Mouse (Mus musculus): Measurements from ENCODE around the gene Bpifb2. TPM values are rescaled to one million over a fixed set of nuclear protein-coding genes. Genes with fewer than 3 reads are reported as not detected.
"Not testable (repeated sequence)": the region's sequence is repeated elsewhere in the genome, so short reads cannot be mapped to it uniquely, and the experiment has no call there.

Bpifb2 gene
- not detected in 2 replicates for polyA plus RNA-seq (2011; ENCODE audit: insufficient read depth, insufficient read length, low replicate concordance, missing spikeins)

DNA sequence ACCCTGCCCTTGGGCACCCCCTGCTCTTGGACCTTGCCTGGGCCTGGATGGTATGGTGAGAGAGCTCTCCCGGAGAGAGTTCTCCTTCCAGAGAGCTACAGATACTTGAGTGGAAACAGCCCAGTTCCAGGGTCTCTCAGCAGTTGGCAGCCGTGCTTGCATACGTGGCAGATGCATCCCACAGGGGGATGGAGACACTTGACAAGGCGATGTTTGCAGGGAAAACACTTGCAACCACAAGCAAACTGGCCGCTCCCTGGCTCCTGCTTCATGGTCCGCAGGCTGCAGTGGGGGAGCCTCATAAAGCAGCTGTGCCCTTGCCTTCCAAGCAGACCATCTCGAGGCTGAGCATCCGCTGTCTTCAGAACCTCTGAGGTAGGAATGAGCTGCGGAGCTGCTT is at the start of gene Bpifb2:
Bpifb2 (plus strand) TSS at position 301 of the 400 bp plus-strand sequence.
- WGBS = 74% methylated on average over 9 of the region's 9 CpGs
- TF ChIP-seq CTCF (IDR thresholded peaks at IDR 0.05; ENCODE audit: control insufficient read depth, insufficient read depth, low read length) = no peak
- no peak for TF ChIP-seq POLR2A (IDR thresholded peaks at IDR 0.05; ENCODE audit: borderline replicate concordance, control insufficient read depth, low read depth, low read length)
- Histone ChIP-seq H3K27ac (ENCODE audit: control insufficient read depth, insufficient read depth, low read depth, low read length, poor library complexity) (no peak within 1 kb of the TSS), H3K4me3 (replicated peaks; ENCODE audit: control insufficient read depth, low read depth, low read length) (no peak within 1 kb of the TSS), H3K4me1 (ENCODE audit: control insufficient read depth, insufficient read depth, low read length) (no peaks in the 10 kb centered on the region)

GRCm38 (mm10) chr2:153825900-153826299 is 48.9 kb upstream of the Bpifb2 start:
- H3K27ac ChIP-seq (ENCODE audit: control insufficient read depth, insufficient read depth, low read depth, low read length, poor library complexity); H3K4me3 ChIP-seq (replicated peaks; ENCODE audit: control insufficient read depth, low read depth, low read length); H3K4me1 ChIP-seq (ENCODE audit: control insufficient read depth, insufficient read depth, low read length): not testable (repeated sequence)
- 64% methylated on average over 32 of the region's 32 CpGs for WGBS

GRCm38 (mm10) chr2:153827171-153827830 is 47.5 kb upstream of the Bpifb2 start:
- Histone ChIP-seq H3K4me3 (replicated peaks; ENCODE audit: control insufficient read depth, low read depth, low read length) (no peak overlapping the region), H3K4me1 (ENCODE audit: control insufficient read depth, insufficient read depth, low read length) (no peaks in the 10 kb centered on the region), H3K27ac (ENCODE audit: control insufficient read depth, insufficient read depth, low read depth, low read length, poor library complexity) (no peak overlapping the region)
- TF ChIP-seq POLR2A (IDR thresholded peaks at IDR 0.05; ENCODE audit: borderline replicate concordance, control insufficient read depth, low read depth, low read length) (no peak), CTCF (IDR thresholded peaks at IDR 0.05; ENCODE audit: control insufficient read depth, insufficient read depth, low read length) (no peak)
- WGBS = 60% methylated on average over 8 of the region's 8 CpGs

DNA sequence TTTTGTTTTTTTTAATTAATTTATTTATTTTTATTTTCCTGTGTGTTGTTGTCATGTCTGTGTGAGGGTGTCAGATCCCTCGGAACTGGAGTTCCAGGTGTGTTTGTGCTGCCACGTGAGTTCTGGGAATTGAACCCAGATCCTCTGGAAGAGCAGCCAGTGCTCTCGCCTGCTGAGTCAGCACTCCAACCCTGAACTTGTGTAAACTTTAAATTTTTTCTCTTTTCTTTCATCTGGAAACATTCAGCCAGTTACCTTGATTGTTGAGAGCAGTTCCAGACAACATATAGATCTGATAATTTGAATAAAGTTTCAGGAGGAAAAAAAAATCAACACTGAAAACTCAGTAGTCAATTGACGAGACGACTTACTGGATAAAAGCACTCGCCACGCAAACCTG is 46.1 kb upstream of the Bpifb2 start:
- H3K4me1 ChIP-seq (ENCODE audit: control insufficient read depth, insufficient read depth, low read length) = no peaks in the 10 kb centered on the region
- 78% methylated on average over 7 of the region's 7 CpGs for WGBS
- TF ChIP-seq CTCF (IDR thresholded peaks at IDR 0.05; ENCODE audit: control insufficient read depth, insufficient read depth, low read length) (no peak), POLR2A (IDR thresholded peaks at IDR 0.05; ENCODE audit: borderline replicate concordance, control insufficient read depth, low read depth, low read length) (no peak)
- no peak overlapping the region for H3K4me3 ChIP-seq (replicated peaks; ENCODE audit: control insufficient read depth, low read depth, low read length)
- H3K27ac ChIP-seq (ENCODE audit: control insufficient read depth, insufficient read depth, low read depth, low read length, poor library complexity) = no peak overlapping the region

DNA sequence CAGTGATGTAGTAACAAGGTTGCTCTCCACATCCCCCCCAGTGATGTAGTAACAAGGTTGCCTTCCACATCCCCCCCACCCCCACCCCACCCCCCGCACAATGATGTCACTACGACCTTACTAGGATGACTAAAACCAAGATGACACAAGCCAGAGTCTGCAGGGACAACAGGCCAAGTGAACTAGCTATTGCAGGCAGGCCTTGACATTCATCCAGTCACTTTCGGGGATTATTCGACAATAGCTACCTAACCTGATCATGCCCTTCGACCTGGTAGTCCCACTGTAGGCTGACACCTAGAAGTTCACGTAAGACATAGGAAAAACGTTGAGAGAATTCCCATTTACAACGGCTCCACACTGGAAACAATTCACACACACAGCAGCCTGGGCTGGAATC is 41.6 kb upstream of the Bpifb2 start:
- Histone ChIP-seq H3K27ac (ENCODE audit: control insufficient read depth, insufficient read depth, low read depth, low read length, poor library complexity) (no peak overlapping the region), H3K4me1 (ENCODE audit: control insufficient read depth, insufficient read depth, low read length) (no peaks in the 10 kb centered on the region), H3K4me3 (replicated peaks; ENCODE audit: control insufficient read depth, low read depth, low read length) (no peak overlapping the region)
- WGBS = 76% methylated on average over 8 of the region's 8 CpGs
- TF ChIP-seq CTCF (IDR thresholded peaks at IDR 0.05; ENCODE audit: control insufficient read depth, insufficient read depth, low read length) = no peak
- no peak for TF ChIP-seq POLR2A (IDR thresholded peaks at IDR 0.05; ENCODE audit: borderline replicate concordance, control insufficient read depth, low read depth, low read length)

- H3K27ac ChIP-seq (ENCODE audit: control insufficient read depth, insufficient read depth, low read depth, low read length, poor library complexity) = no peak overlapping the region
- no peak overlapping the region for H3K4me3 ChIP-seq (replicated peaks; ENCODE audit: control insufficient read depth, low read depth, low read length)
- TF ChIP-seq POLR2A (IDR thresholded peaks at IDR 0.05; ENCODE audit: borderline replicate concordance, control insufficient read depth, low read depth, low read length) (no peak), CTCF (IDR thresholded peaks at IDR 0.05; ENCODE audit: control insufficient read depth, insufficient read depth, low read length) (no peak)
- no peaks in the 10 kb centered on the region for H3K4me1 ChIP-seq (ENCODE audit: control insufficient read depth, insufficient read depth, low read length)
- 80% methylated on average over 8 of the region's 8 CpGs for WGBS
Observed at GRCm38 (mm10) chr2:153842854-153843253, 32.0 kb upstream of the Bpifb2 start.

DNA sequence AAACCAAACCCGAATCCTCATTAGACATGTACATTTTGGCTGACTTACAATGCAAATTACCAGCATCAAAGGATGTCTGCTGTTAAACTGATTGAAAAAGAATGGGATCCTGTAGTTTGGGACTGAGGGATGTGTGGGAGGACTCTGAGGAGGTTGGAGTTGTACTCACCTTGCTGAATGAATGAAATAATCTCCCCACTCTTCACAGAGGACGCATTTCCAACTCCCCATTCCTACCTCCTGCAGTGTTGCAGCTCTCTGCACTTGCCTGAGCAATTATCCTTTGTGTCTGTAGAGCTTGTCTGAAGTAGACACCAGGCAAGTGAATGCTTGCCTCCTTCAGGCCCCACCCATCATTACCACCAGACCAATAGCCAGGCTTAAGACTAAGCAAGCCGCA is 26.5 kb upstream of the Bpifb2 start:
- TF ChIP-seq CTCF (IDR thresholded peaks at IDR 0.05; ENCODE audit: control insufficient read depth, insufficient read depth, low read length) (no peak), POLR2A (IDR thresholded peaks at IDR 0.05; ENCODE audit: borderline replicate concordance, control insufficient read depth, low read depth, low read length) (no peak)

DNA sequence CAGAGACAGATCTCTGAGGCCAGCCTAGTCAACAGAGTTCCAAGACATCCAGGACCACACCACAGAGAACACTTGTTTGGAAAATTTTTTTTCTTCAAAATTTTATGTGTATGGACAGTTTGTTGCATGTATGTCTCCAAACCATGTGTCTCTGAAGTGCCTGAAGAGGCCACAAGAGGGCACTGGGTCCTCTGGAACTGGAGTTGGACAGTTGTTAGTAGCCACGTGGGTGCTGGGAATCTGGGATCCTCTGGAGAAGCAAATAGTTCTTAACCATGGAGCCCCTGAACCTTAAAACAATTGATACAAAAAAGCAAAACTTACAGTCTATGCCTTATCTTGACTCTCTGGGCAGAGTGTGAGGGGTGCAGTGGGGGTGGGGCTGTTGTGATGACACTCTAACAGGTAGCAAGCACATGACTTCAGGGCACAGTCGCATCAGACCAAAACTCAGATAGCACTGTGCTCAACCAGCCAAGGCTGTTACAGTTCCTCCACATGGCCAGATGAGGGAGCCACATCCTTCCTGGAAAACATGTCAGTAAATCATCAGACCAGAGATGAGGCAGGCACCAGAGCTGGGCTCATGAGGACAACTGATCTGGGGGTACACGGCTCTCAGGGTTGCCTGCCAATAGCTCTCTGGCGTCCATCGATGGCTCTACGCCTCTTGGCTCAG is 24.4 kb upstream of the Bpifb2 start:
- WGBS = 66% methylated on average over 6 of the region's 6 CpGs
- no peaks in the 10 kb centered on the region for H3K4me1 ChIP-seq (ENCODE audit: control insufficient read depth, insufficient read depth, low read length)
- H3K4me3 ChIP-seq (replicated peaks; ENCODE audit: control insufficient read depth, low read depth, low read length) = no peak overlapping the region
- TF ChIP-seq CTCF (IDR thresholded peaks at IDR 0.05; ENCODE audit: control insufficient read depth, insufficient read depth, low read length) = peak; percentile 57
- TF ChIP-seq POLR2A (IDR thresholded peaks at IDR 0.05; ENCODE audit: borderline replicate concordance, control insufficient read depth, low read depth, low read length) = no peak
- no peak overlapping the region for H3K27ac ChIP-seq (ENCODE audit: control insufficient read depth, insufficient read depth, low read depth, low read length, poor library complexity)

More for the DNA sequence above, 26.5 kb upstream of the Bpifb2 start:
- H3K4me1 ChIP-seq (ENCODE audit: control insufficient read depth, insufficient read depth, low read length) = no peaks in the 10 kb centered on the region
- no peak overlapping the region for H3K27ac ChIP-seq (ENCODE audit: control insufficient read depth, insufficient read depth, low read depth, low read length, poor library complexity)
- no peak overlapping the region for H3K4me3 ChIP-seq (replicated peaks; ENCODE audit: control insufficient read depth, low read depth, low read length)
- WGBS = 81% methylated on average over 3 of the region's 3 CpGs

All from bone marrow, adult 2 months (tissue).